Mouse (Mus musculus): ENCODE results near the gene BC055324.
"Not testable (repeated sequence)": the region's sequence is repeated elsewhere in the genome, so short reads cannot be mapped to it uniquely, and the experiment has no call there.

BC055324 gene

DNA sequence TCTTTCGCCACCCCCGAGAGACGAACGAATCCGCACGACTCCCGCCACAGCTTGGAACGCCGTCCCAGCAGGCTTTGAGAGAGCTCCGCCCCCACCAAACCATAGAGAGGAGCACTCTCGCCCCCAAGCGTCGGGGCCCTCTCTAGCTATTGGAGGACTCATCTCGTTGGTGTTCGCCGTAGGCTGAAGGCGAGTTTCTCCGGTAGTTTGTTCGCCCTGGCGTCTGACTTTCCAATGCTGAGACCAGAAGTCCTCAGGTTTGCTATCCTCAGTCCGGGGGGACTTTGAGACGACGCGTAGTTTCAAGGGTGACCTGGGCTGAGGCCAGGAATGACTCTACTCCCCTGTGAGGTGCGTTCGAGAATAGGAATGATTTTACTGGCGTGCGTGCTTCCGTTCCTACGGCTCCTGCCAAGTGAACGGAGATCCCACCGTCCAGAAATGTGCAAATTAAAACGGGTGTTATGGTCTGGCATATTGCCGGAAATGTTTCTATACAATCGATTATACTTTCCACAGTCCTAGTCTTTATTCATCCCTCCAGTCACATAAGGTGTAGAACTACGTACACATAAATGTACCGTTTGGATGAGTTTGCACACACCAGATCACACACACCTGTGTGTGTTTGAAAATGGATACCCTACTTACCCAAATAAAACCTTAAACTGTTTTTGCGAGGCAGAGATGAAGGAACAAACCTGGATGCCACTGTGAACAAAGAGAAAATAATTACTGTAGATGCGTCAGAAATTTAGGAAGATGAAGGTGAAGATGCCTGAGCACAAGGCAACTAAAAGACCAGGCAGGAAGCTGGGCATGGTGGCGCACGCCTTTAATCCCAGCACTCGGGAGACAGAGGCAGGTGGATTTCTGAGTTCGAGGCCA lies at the start of gene BC055324, which contains the start of gene Mettl18:
Gene BC055324, minus strand, starts transcription at position 76 of the 888 bp plus-strand sequence.
Gene Mettl18, plus strand, starts transcription at position 169 of the 888 bp plus-strand sequence.
- DNase-seq = peak; percentile 89 to 93

DNA sequence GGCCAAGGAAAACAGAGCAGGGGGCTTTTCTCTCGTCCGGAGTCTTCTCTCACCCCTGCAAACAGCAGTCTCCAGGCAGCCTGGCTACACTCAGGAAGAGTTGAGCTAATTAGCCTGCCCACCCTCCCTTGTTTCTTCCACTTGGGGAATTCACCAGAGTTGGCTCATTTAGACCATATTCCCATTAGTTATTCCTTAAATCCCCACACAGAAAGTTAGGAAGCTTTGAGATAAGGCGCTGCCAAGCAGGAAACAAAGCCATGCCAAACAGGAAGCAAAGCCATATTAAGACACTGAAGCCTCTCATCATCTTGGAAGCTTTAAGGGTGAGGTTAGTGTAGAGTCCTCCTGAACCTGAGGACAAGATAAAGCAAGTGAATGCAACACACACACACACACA lies 49.0 kb upstream of the BC055324 start:
- no peak for DNase-seq

DNA sequence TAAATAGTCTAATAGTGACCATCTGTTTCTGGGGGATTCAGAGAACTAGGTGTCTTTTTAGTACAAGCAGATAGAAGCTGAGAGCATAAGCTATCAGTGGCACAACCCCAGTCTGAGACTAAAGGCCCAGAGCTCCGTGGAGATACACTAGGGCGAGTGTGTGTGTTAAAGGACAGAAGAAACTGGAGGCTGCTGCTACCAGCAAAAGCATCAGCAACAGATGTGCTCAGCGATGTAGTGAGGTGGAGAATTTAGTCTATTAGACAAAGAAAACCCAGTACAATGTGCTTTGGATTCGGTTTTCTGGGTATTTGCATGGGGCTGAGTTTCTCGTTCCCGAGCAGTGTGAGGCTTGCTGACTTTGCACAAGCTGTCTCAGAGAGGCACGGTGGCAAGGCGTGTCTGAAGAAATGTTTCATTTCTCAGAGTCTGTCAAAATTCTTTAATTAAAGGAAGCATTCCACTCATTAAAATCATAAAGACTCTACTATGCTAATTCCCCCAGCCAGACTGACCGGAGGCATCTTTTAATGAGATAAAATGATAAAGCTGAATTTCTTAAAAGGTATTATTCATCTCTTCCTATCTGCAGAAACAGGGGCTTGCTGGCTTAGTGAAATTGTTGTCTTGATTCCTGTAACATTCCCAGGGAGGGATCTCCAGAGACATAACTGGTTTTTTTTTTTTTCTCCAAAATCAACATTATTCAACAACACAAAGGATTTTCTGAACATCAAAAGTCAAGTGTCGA lies 46.0 kb upstream of the BC055324 start:
- DNase-seq = no peak

DNA sequence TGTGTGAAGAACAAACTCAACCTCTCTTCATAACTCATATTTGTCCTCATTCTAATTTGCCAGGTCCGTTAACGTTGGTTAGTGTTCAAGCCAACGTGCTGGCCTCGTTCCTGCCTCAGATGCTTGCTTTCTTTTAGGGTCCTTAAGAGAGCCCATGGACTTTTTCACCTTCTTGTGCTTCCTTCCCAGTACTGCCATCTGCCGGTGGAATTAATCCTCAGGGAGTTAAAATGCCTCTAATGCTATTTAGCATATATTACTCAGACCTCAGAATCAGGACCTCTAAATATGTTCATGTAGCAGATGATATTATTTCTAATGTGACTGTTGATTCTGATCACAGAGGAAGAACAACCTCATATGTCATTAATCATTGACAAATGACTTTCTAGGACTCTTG lies 32.8 kb upstream of the BC055324 start:
- DNase-seq = peak in 1 of 2 experiments; percentile 18

DNA sequence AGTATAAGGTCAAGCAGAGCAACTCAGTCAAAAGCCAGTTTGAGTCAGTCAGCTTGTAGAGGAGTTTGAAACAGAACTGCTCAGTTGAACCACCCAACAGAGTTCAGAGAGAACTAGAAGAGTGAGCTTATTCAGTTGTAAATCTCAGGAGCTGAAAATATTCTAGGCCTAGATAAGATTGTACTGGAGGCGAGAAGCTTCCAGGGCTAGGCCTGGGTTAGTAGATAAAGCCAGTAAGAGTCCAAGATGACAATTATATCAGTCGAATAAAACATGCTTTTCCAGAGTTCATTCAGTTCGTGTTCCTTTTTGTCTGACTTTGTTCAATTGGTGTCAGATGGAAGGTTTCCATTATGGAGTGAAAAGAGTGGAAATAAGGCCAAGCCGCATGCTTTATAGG lies 31.1 kb upstream of the BC055324 start:
- no peak for DNase-seq

DNA sequence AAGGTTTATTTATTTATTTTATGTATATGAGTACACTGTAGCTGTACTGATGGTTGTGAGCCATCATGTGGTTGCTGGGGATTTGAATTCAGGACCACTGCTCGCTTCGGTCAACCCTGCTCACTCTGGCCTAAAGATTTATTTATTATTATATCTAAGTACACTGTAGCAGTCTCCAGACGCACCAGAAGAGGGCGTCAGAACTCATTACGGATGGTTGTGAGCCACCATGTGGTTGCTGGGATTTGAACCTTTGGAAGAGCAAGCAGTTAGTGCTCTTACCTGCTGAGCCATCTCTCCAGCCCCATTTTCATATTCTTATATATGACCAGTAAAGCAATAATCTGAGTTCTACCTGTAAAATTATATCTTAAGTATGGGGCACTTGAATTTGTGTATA lies 27.5 kb upstream of the BC055324 start:
- DNase-seq = not testable (repeated sequence)

DNA sequence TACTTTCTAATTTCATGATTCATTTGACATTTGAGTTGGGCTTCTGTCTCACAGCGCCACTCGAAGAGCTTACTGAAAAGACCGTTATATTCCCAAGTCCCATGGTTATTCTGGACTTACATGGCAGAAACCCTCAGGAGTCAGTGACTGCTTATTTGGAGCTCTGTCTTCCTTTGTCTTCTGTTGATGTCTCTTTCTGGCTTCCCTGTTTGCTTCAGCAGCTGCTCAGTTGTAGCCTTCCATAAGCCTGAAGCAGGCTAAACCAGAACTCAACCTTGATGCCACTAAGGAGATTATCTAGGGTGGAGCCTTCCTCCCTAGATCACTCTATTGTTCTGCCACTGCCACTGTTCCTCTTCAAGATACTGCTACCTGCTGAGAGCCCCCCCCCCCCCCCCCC lies 26.1 kb upstream of the BC055324 start:
- DNase-seq = not testable (repeated sequence)

DNA sequence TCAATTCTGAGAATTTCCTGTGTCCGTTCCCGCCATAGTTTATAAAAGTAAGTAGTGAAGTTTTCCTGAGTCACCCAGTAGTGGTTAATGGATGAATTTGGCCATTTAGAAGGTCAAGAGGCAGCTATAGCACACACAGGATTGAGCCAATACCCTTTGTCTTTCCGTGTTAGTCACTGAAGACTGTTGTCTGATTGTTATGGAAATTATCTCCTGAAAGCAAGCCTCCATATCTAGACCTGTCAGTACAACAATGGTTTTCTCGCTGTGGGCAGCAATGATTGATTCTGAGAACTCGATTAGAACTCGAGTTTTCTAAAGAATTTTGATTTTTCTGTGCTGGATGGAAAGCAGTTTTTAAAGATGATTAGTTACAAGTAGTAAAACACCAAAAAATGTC lies 25.2 kb upstream of the BC055324 start:
- no peak for DNase-seq

DNA sequence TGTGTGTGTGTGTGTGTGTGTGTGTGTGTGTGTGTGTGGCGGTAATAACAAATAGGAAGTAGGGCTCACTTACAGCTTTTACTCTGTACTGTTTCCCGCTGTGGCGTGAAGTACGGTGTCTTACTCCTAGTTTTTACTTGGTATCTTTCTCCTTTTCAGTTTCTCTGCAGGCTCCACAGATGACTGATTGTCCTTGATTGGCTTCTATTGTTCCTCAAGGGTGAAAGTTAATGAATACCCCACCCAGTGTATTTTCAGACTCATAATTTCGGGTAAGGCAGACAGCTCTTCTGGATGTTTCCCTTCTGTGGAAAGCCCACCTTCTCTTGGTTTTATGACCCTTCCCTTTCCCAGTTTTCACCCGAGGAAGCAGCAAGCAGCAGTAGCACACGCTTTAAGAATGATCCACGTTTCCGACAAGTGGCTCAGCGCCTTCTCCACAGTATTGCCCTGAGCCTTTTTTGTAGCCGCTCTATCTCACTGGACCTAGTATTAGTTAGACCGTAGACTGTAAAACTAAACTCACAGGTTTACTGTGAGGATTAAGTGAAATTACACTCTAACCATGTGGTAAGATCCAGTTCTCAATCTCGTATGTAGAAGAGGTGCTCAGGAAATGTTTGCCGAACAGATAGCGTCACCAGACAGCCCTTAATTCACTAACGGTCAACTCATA lies 23.8 kb upstream of the BC055324 start:
- no peak for DNase-seq

DNA sequence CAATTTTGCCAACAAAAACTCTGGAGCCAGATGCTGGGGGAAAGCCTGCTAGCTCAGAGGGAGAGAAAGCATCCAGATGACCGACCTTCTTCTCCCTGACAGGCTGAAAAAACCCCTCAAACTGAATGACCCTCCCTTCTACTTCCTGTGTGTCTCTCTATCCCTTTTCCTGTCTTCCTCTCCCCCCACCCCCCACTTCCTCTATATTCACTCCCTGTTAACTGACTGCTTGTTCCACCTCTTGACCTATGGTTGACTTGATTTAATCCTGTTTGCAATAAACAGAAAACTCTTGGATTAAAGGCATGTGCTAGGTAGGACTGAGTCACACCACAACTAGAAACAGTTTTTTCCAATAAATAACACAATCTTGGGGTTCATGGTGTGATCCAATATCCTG lies 20.0 kb upstream of the BC055324 start:
- DNase-seq = no peak

DNA sequence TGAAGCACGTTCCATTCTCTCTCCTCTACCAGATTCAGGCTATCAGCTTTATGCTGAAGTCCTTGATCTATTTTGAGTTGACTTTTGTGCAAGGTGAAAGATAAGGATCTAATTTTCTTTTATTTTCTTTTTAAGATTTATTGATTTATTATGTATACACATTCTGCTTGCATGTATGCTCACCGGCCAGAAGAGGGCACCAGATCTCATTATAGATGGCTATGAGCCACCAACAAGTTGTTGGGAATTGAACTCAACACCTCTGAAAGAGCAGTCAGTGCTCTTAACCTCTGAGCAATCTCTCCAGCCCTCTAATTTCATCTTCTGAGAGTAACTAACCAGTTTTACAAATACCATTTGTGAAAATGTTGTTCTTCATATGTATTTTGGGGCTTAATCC lies 14.6 kb upstream of the BC055324 start:
- peak in 1 of 2 experiments; percentile 22 for DNase-seq

DNA sequence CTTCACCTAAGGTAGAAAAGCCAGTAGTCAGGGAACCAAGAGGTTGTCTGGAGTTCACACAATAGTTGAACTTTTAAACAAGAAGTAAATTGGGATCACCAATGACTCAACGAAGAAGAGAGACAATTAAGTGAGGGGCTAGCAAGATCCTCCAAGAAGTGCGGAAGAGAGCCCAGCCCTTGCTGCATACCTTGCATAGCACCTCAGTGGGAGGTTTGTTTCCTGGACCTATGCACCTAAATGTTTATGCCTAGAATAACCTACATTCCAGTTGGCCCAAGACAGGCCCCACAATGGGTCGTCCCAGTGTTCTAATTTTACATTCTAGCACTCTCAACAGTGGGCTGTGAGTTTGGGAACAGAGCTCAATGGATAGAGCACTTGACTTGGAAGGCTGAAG lies 9.7 kb upstream of the BC055324 start:
- no peak for DNase-seq

DNA sequence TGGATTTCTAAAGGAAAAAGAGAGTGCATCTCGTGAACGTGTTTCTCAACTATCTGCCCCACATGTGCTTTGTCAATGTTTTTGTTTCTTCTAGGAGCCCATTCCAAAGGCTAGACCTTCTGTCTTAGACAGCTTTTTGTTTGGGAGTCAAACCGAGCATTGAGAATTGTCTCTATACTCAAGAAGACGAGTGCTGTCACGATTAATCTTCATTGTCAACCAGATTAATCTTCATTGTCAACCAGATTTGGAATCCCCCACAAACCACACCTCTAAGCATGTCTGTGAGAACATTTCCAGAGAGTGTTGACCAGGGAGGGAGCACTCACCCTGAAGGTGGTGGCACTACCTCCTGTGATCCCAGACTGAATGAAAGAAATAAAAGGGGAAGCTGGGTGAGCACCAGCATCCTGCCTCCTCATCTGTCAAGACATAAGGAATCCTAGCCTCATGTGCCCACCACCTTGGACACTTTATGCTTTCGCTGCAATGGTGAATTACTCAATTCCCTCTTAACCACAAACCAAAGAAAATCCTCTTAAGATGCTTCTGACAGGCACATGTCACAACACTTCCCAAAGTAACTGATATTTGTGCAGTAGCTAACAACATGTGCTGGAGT lies 7.3 kb upstream of the BC055324 start:
- DNase-seq = no peak

DNA sequence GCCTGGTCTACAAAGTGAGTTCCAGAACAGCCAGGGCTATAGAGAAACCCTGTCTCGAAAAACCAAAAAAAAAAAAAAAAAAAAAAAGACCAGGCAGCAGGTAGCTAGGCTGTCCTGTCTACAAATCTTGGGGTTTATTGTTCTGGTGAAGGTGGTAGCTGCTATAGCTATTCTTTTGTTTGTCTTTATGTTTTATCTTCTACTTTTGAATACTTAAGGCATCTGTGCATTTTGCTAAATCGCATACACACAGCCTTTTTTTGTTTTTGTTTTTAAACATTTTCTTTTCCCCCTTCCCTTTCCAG lies 965 bp upstream of the BC055324 start:
- no peak for DNase-seq

DNA sequence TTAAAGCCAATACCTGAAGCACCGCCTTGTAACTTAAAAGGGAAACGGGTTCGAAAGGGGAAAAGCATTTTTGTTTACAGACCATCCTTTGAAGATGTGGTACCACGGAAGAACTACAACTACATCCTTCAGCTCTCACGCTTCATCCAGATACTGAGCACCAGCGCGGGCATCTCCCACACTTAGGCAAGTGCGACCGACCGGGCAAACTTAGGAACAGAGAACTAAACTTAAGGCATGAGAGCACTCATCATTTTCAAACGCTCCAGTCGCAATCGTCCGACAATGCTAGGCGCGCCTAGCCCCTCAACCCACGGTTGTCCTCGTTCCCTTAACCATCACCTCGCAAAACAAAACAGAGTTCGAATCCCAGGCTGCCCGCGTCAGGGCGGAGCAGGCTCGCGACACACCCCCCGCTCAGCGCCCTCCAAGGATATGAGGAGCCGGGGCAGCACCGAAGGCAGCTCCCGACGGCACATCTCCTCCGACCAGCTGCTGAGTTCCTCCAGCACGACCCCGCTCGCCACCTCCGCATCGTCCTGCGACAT lies 349 bp downstream of the BC055324 start:
- DNase-seq = no peak

DNA sequence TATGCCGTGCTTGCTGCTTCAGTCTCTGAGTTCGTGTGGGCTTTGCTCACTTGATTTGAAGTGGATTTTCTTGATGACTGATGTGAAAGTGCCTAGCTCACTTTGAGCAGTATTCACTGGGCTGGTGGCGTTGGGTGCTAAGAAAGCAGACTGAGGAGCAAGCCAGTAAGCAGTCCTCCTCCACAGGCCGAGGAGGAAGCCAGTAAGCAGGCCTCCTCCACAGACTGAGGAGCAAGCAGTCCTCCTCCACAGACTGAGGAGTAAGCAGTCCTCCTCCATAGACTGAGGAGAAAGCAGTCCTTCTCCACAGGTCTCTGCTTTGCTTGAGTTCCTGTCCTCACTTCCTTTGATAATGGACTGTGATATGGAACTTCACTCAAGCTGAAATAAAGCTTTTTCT lies 2.2 kb downstream of the BC055324 start:
- DNase-seq = no peak

DNA sequence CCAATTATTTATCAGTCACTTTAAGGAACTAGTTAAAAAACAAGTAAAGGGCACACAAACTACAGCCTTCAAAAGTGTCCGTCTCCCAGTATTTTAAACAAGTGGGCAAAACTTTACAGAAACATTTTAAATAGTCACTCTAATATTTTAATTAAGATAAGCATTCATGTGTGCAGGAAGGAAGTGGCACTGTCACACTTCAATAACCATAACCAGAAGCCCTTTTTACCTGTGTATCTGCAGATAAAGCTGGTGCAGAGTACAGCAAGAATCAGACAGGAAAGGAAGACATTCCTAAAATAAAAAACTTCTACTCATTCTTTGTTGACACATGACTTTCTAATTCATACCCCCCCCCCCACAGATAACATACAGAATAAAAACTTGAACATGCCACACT lies 18.1 kb downstream of the BC055324 start:
- no peak for DNase-seq

DNA sequence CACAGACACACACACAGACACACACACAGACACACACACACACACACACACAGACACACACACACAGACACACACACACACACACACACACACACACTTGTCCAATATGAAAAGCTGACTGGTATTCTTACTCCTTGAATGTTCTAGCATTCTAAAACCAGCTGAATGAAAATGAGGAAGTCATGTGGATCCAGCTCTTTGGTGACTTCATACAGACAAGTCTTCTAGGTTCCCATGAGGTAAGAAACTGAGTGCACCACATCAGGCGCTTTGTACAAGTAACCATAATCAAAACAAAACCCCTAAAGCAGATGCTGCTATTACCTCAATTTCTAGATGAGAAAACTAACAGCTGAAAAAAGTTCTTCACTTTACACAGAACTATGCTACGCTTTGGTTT lies 19.5 kb downstream of the BC055324 start:
- no peak for DNase-seq

DNA sequence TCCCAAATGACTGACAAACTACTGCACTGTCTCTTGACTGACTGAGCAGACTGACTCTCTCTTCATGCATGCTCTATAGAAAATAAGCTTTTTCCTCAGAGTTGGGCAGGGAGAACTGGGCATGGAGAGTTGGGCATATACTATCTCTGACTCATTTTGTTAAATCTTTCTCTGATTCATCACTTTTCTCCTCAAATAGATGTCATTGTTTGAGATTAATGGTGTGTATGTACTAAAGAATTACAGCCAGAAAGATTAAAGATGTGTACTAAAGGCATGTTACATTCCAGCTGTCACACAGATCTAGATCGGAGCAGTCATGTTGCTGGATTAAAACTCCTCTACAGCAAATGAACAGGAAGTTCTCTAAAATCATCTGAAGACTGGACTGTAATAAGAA lies 20.1 kb downstream of the BC055324 start:
- DNase-seq = no peak

DNA sequence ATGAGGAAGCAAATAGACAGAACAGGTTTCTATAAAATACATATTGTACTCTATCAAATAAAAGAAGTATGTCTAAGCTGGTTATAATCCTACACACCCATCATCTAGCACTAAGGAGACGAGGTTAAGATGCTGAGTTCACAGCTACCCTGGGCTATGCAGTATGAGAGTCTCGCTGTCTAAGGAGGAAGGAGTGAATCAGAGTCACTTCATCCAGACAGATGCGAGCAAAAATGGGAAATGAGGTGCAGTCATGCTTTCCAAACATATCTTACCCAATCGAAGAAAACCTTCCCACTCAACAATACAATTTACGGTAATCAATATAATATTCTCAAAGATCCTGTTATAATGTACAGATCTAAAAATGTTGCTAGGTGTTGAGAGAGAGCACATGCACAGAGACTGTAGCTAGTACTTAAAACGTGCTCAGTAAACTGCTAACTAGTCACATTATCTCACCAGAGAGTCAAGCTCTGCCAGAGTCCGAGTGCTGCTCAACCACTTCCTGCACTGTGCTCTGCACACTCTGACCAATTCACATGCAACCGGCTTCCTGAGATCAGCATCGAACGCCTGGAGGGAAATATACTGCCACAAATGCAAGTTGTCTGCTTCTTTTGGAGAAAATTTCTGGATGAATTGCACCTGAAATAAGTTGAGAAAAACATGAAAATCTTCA lies 30.4 kb downstream of the BC055324 start:
- no peak for DNase-seq

DNA sequence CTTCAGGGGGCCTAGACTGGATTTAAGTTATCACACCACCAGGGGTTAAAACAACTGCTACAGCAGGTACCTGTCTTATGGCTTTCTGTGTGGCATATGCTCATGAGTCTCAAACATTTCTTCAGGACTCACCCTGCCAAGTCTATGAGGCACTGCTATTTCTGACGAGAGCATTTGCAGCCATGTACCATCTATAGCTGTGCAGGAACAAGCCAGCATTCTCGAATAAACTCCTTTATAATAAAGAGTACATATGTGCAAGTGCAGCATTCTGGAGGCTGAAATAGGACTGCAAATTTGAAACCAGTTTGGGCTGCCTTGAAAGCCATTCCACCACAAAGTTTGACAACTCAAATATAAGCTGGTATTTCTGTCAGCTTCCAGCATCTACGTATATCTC lies 36.6 kb downstream of the BC055324 start:
- no peak for DNase-seq

DNA sequence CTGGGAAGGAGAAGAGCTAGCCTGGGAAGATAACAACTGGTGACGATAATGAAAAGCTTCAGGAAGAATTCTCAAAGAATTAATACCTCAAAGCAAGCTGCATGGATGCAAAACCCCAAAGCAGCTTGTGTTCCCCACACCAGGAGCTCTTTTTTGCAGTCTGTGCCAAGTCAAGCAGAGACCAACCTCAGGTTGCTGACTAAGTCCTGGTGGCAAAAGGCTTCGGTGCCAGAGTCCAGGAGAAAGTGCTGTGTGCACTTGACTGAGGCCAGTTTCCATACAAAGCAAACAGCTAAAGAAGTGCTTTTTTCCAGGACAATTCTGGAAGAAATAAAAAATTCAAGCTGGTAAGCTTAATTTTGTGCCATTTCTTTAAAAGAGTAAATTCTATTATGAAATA lies 41.2 kb downstream of the BC055324 start:
- no peak for DNase-seq
